Mouse (Mus musculus): ENCODE measurements around the gene Olfr655. TPM values are rescaled to one million over a fixed set of nuclear protein-coding genes. Genes with fewer than 3 reads are reported as not detected.

The Olfr655 gene
- polyA plus RNA-seq, 1 experiment: not detected

GRCm38 (mm10) chr7:104586725-104587124 is 14.9 kb downstream of the Olfr655 start, which contains the start of gene Olfr654:
Gene Olfr654 (plus strand): TSS chr7:104587025.
- TF ChIP-seq CTCF (conservative IDR thresholded peaks at IDR 0.05; ENCODE audit: insufficient read depth, insufficient read length, low read depth, low read length) (no peak), POLR2A (IDR thresholded peaks at IDR 0.05; ENCODE audit: low read depth, low read length) (no peak)
- Histone ChIP-seq H3K36me3 (ENCODE audit: control insufficient read depth, insufficient read depth, low read length) (no peaks in the 10 kb centered on the region), H3K4me1 (ENCODE audit: control insufficient read depth, insufficient read depth, low read length) (no peaks in the 10 kb centered on the region), H3K4me3 (ENCODE audit: insufficient read depth, low read depth, low read length) (no peak within 1 kb of the TSS), H3K27me3 (replicated peaks; ENCODE audit: control insufficient read depth, insufficient read depth, low read length) (no peaks in the 10 kb centered on the region), H3K27ac (ENCODE audit: insufficient read depth, low read depth, low read length) (no peak within 1 kb of the TSS)
- WGBS: 86% methylated on average over 4 of the region's 4 CpGs
- no peak for DNase-seq

GRCm38 (mm10) chr7:104581429-104581828 is 20.1 kb downstream of the Olfr655 start:
- no peaks in the 10 kb centered on the region for H3K27me3 ChIP-seq (replicated peaks; ENCODE audit: control insufficient read depth, insufficient read depth, low read length)
- no peak overlapping the region for H3K27ac ChIP-seq (ENCODE audit: insufficient read depth, low read depth, low read length)
- H3K36me3 ChIP-seq (ENCODE audit: control insufficient read depth, insufficient read depth, low read length): no peaks in the 10 kb centered on the region
- no peak for DNase-seq
- H3K4me3 ChIP-seq (ENCODE audit: insufficient read depth, low read depth, low read length): no peak overlapping the region
- no peak for TF ChIP-seq POLR2A (IDR thresholded peaks at IDR 0.05; ENCODE audit: low read depth, low read length)
- no peak for TF ChIP-seq CTCF (conservative IDR thresholded peaks at IDR 0.05; ENCODE audit: insufficient read depth, insufficient read length, low read depth, low read length)
- 79% methylated on average over 4 of the region's 4 CpGs for WGBS
- H3K4me1 ChIP-seq (ENCODE audit: control insufficient read depth, insufficient read depth, low read length): no peaks in the 10 kb centered on the region

- no peaks in the 10 kb centered on the region for H3K4me1 ChIP-seq (ENCODE audit: control insufficient read depth, insufficient read depth, low read length)
- H3K36me3 ChIP-seq (ENCODE audit: control insufficient read depth, insufficient read depth, low read length): no peaks in the 10 kb centered on the region
- no peak for TF ChIP-seq CTCF (conservative IDR thresholded peaks at IDR 0.05; ENCODE audit: insufficient read depth, insufficient read length, low read depth, low read length)
- TF ChIP-seq POLR2A (IDR thresholded peaks at IDR 0.05; ENCODE audit: low read depth, low read length): no peak
- WGBS: 89% methylated on average over 4 of the region's 4 CpGs
- no peaks in the 10 kb centered on the region for H3K27me3 ChIP-seq (replicated peaks; ENCODE audit: control insufficient read depth, insufficient read depth, low read length)
- no peak overlapping the region for H3K27ac ChIP-seq (ENCODE audit: insufficient read depth, low read depth, low read length)
- H3K4me3 ChIP-seq (ENCODE audit: insufficient read depth, low read depth, low read length): no peak overlapping the region
- DNase-seq: no peak
Observed at GRCm38 (mm10) chr7:104580846-104581245, 20.7 kb downstream of the Olfr655 start.

GRCm38 (mm10) chr7:104577014-104577413 is 24.6 kb downstream of the Olfr655 start, which contains the start of gene Olfr653:
Gene Olfr653 (plus strand): TSS chr7:104577314.
- Histone ChIP-seq H3K27ac (ENCODE audit: insufficient read depth, low read depth, low read length) (no peak within 1 kb of the TSS), H3K36me3 (ENCODE audit: control insufficient read depth, insufficient read depth, low read length) (no peaks in the 10 kb centered on the region), H3K4me1 (ENCODE audit: control insufficient read depth, insufficient read depth, low read length) (no peaks in the 10 kb centered on the region), H3K27me3 (replicated peaks; ENCODE audit: control insufficient read depth, insufficient read depth, low read length) (no peaks in the 10 kb centered on the region; the same call in 1 of the 2 replicates), H3K4me3 (ENCODE audit: insufficient read depth, low read depth, low read length) (no peak within 1 kb of the TSS)
- TF ChIP-seq POLR2A (IDR thresholded peaks at IDR 0.05; ENCODE audit: low read depth, low read length) (no peak), CTCF (conservative IDR thresholded peaks at IDR 0.05; ENCODE audit: insufficient read depth, insufficient read length, low read depth, low read length) (no peak)
- no peak for DNase-seq
- 58% methylated on average over 2 of the region's 2 CpGs for WGBS

GRCm38 (mm10) chr7:104560601-104561000 is 41.0 kb downstream of the Olfr655 start, which contains the start of gene Olfr652:
Gene Olfr652 (plus strand): TSS chr7:104560901.
- DNase-seq: no peak
- H3K27me3 ChIP-seq (replicated peaks; ENCODE audit: control insufficient read depth, insufficient read depth, low read length): no peaks in the 10 kb centered on the region
- TF ChIP-seq CTCF (conservative IDR thresholded peaks at IDR 0.05; ENCODE audit: insufficient read depth, insufficient read length, low read depth, low read length) (no peak), POLR2A (IDR thresholded peaks at IDR 0.05; ENCODE audit: low read depth, low read length) (no peak)
- H3K4me3 ChIP-seq (ENCODE audit: insufficient read depth, low read depth, low read length): no peak within 1 kb of the TSS
- no peak within 1 kb of the TSS for H3K27ac ChIP-seq (ENCODE audit: insufficient read depth, low read depth, low read length)
- H3K36me3 ChIP-seq (ENCODE audit: control insufficient read depth, insufficient read depth, low read length): no peaks in the 10 kb centered on the region
- no peaks in the 10 kb centered on the region for H3K4me1 ChIP-seq (ENCODE audit: control insufficient read depth, insufficient read depth, low read length)

- no peak overlapping the region for H3K4me3 ChIP-seq (ENCODE audit: insufficient read depth, low read depth, low read length)
- no peaks in the 10 kb centered on the region for H3K4me1 ChIP-seq (ENCODE audit: control insufficient read depth, insufficient read depth, low read length)
- TF ChIP-seq POLR2A (IDR thresholded peaks at IDR 0.05; ENCODE audit: low read depth, low read length) (no peak), CTCF (conservative IDR thresholded peaks at IDR 0.05; ENCODE audit: insufficient read depth, insufficient read length, low read depth, low read length) (no peak)
- no peaks in the 10 kb centered on the region for H3K27me3 ChIP-seq (replicated peaks; ENCODE audit: control insufficient read depth, insufficient read depth, low read length)
- no peak overlapping the region for H3K27ac ChIP-seq (ENCODE audit: insufficient read depth, low read depth, low read length)
- H3K36me3 ChIP-seq (ENCODE audit: control insufficient read depth, insufficient read depth, low read length): no peaks in the 10 kb centered on the region
- no peak for DNase-seq
- WGBS: 63% methylated on average over 1 of the region's 1 CpGs
Observed at GRCm38 (mm10) chr7:104552700-104553099, 48.9 kb downstream of the Olfr655 start.

- Histone ChIP-seq H3K27ac (ENCODE audit: insufficient read depth, low read depth, low read length) (no peak within 1 kb of the TSS), H3K27me3 (replicated peaks; ENCODE audit: control insufficient read depth, insufficient read depth, low read length) (no peaks in the 10 kb centered on the region), H3K36me3 (ENCODE audit: control insufficient read depth, insufficient read depth, low read length) (no peaks in the 10 kb centered on the region), H3K4me1 (ENCODE audit: control insufficient read depth, insufficient read depth, low read length) (no peaks in the 10 kb centered on the region), H3K4me3 (ENCODE audit: insufficient read depth, low read depth, low read length) (no peak within 1 kb of the TSS)
- WGBS: 67% methylated on average over 5 of the region's 5 CpGs
- TF ChIP-seq POLR2A (IDR thresholded peaks at IDR 0.05; ENCODE audit: low read depth, low read length): no peak
- TF ChIP-seq CTCF (conservative IDR thresholded peaks at IDR 0.05; ENCODE audit: insufficient read depth, insufficient read length, low read depth, low read length): no peak
- DNase-seq: no peak
Observed at GRCm38 (mm10) chr7:104549833-104550232, 51.7 kb downstream of the Olfr655 start, which contains the start of gene Olfr651. Gene Olfr651 (plus strand): TSS chr7:104550133.

Other genes starting within 250 kb of the Olfr655 start
- gene Trim12c, start 248.4 kb downstream of the Olfr655 start, polyA plus RNA-seq (2012; rRNA removed): 2.4 and 3.4 TPM in 2 replicates
- 0.03 and 0.25 TPM in 2 replicates for gene Trim30b, start 231.9 kb downstream of the Olfr655 start, polyA plus RNA-seq (2012; rRNA removed)
- 0.09 TPM in 1 of 2 replicates, not detected in the other for gene Trim30c, start 200.9 kb downstream of the Olfr655 start, polyA plus RNA-seq (2012; rRNA removed)
- 2.1 and 4.6 TPM in 2 replicates for gene Trim30a, start 136.6 kb downstream of the Olfr655 start, polyA plus RNA-seq (2012; rRNA removed)
- 0.39 and 0.92 TPM in 2 replicates for gene Trim30d, start 93.9 kb downstream of the Olfr655 start, polyA plus RNA-seq (2012; rRNA removed)
- gene Olfr651, start 51.6 kb downstream of the Olfr655 start, polyA plus RNA-seq (2012; rRNA removed): not detected in 2 replicates
- gene Olfr652, start 40.9 kb downstream of the Olfr655 start, polyA plus RNA-seq (2012; rRNA removed): not detected in 2 replicates
- not detected in 2 replicates for gene Olfr653, start 24.5 kb downstream of the Olfr655 start, polyA plus RNA-seq (2012; rRNA removed)
- not detected in 2 replicates for gene Olfr654, start 14.8 kb downstream of the Olfr655 start, polyA plus RNA-seq (2012; rRNA removed)
- not detected in 2 replicates for gene Olfr656, start 12.2 kb upstream of the Olfr655 start, polyA plus RNA-seq (2012; rRNA removed)
- not detected in 2 replicates for gene Olfr657, start 23.0 kb upstream of the Olfr655 start, polyA plus RNA-seq (2012; rRNA removed)
- gene Olfr658, start 45.5 kb upstream of the Olfr655 start, polyA plus RNA-seq (2012; rRNA removed): not detected in 2 replicates
- not detected in 2 replicates for gene Olfr659, start 65.0 kb upstream of the Olfr655 start, polyA plus RNA-seq (2012; rRNA removed)
- gene Olfr661, start 84.7 kb upstream of the Olfr655 start, polyA plus RNA-seq (2012; rRNA removed): not detected in 2 replicates
- gene Usp17le, start 175.7 kb upstream of the Olfr655 start, polyA plus RNA-seq (2012; rRNA removed): not detected in 2 replicates
- gene Usp17lb, start 240.8 kb upstream of the Olfr655 start, polyA plus RNA-seq (2012; rRNA removed): not detected in 2 replicates

All from kidney, adult 2 months (tissue).